Mouse (Mus musculus) embryonic facial prominence, embryonic 13.5 days (tissue): ENCODE data around the gene Ophn1. TPM values are rescaled to one million over a fixed set of nuclear protein-coding genes. Genes with fewer than 3 reads are reported as not detected.

Source experiments
- ATAC-seq: fragments of 200-750 bp; cut with Nextera tagmentation; 2 replicates; pipeline ENCODE4 v1.8.0; 2017; ENCODE audit warnings: low read depth; ENCODE audit not compliant: insufficient number of reproducible peaks, insufficient read depth, low FRiP score, low TSS enrichment
- H3K27ac ChIP-seq: fragments of 300-500 bp; sonication (generic); 2 replicates; pipeline ENCODE4 v1.5.1; 2015; ENCODE audit warnings: moderate library complexity, mild to moderate bottlenecking, inconsistent platforms
- H3K27me3 ChIP-seq: fragments of 300-500 bp; sonication (generic); 2 replicates; pipeline ENCODE4 v1.6.1; 2015; ENCODE audit warnings: mild to moderate bottlenecking, inconsistent platforms
- H3K36me3 ChIP-seq: fragments of 300-500 bp; sonication (generic); 2 replicates; pipeline ENCODE4 v1.6.1; 2015; ENCODE audit warnings: mild to moderate bottlenecking, inconsistent platforms
- H3K4me1 ChIP-seq: fragments of 300-500 bp; sonication (generic); 2 replicates; pipeline ENCODE4 v1.6.1; 2015; ENCODE audit warnings: inconsistent platforms
- H3K4me2 ChIP-seq: fragments of 300-500 bp; sonication (generic); 2 replicates; pipeline ENCODE4 v1.6.1; 2015; ENCODE audit warnings: moderate library complexity, mild to moderate bottlenecking, inconsistent platforms
- H3K4me3 ChIP-seq: fragments of 300-500 bp; sonication (generic); 2 replicates; pipeline ENCODE4 v1.5.1; 2015; ENCODE audit warnings: mild to moderate bottlenecking, inconsistent platforms
- H3K9ac ChIP-seq: fragments of 300-500 bp; sonication (generic); 2 replicates; pipeline ENCODE4 v1.6.1; 2015; ENCODE audit warnings: mild to moderate bottlenecking, inconsistent platforms
- H3K9me3 ChIP-seq: fragments of 300-500 bp; sonication (generic); 2 replicates; pipeline ENCODE4 v1.6.1; 2016; ENCODE audit warnings: inconsistent platforms
- WGBS: fragments of 180-500 bp; shearing (Covaris S2); methylation state at CpG from one replicate; pipeline ENCODE4 v1.1.7; 2015; ENCODE audit warnings: mixed read lengths; 5-methylcytosine and 5-hydroxymethylcytosine counted together
- polyA plus RNA-seq: library from polyadenylated mRNA; unstranded; fragments of >200 nt; fragmentation: Nextera tagmentation; extraction: Ambion mirVana; gene quantifications from 2 replicates; pipeline ENCODE4 v1.2.1, GENCODE M21; 2015

Gene Ophn1
- polyA plus RNA-seq: 21.1 and 21.8 TPM in 2 replicates

GRCm38 (mm10) chrX:98890406-98891116, at the start of gene Ophn1:
Ophn1 (minus strand) TSS chrX:98891025.
- peak within 1 kb of the TSS; percentile 57 for H3K4me3 ChIP-seq
- no peaks in the 10 kb centered on the region for H3K36me3 ChIP-seq
- ATAC-seq: peak; percentile 87
- H3K27ac ChIP-seq: peak within 1 kb of the TSS; percentile 84
- peak within 1 kb of the TSS; percentile 59 for H3K4me2 ChIP-seq
- peak within 1 kb of the TSS; percentile 67 for H3K9ac ChIP-seq
- peaks cover 6% of the 10 kb centered on the region; the same call in 1 of the 2 replicates for H3K4me1 ChIP-seq
- WGBS: 18% methylated on average over 43 of the region's 48 CpGs
- H3K9me3 ChIP-seq: no peaks in the 10 kb centered on the region
- peaks cover 26% of the 10 kb centered on the region; the same call in 1 of the 2 replicates for H3K27me3 ChIP-seq

DNA sequence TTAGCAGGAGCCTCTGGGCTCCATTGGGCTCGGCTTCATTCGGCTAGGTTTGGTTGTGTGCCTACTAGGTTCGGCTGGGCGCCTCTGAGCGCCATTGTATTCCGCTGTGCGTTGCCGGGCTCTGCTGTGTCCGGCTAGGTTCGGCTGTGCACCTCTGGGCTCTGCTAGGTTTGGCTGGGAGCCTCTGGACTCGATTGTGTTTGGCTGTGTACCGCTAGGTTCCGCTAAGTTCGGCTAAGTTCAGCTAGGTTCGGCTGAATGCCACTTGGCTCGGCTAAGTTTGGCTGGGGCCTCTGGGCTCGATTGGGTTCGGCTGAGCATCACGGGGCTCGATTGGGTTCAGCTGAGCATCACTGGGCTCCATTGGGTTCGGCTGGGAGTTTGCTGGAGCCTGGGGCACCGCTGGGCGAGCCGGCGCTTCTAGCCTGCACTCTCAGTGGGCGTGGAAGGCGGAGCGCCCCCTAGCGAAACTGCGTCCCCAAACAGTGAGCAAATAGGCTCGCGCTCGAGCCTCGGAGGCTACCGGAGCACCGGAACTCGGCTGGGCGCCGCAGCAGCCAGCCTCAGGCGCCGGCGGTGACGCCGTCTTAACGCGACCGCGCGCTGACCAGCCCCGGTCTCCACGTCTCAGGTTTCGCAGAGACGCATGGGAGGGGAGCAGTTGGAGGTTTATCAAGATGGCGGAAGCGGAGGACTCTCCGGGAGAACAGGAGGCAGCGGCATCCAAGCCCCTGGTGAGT, 46.9 kb upstream of the Ophn1 start:
- H3K36me3 ChIP-seq: no peaks in the 10 kb centered on the region
- H3K27me3 ChIP-seq: peaks cover 5% of the 10 kb centered on the region; the same call in 1 of the 2 replicates
- peaks cover 8% of the 10 kb centered on the region for H3K4me1 ChIP-seq
- H3K9ac ChIP-seq: peak overlapping the region; percentile 80
- H3K9me3 ChIP-seq: no peaks in the 10 kb centered on the region
- H3K4me3 ChIP-seq: peak overlapping the region; percentile 62
- H3K4me2 ChIP-seq: peak overlapping the region; percentile 57
- 28% methylated on average over 57 of the region's 57 CpGs for WGBS
- peak overlapping the region; percentile 97 for H3K27ac ChIP-seq
- peak; percentile 87 for ATAC-seq

GRCm38 (mm10) chrX:98936707-98937554, 46.1 kb upstream of the Ophn1 start:
- Histone ChIP-seq H3K27ac (peak overlapping the region; percentile 97), H3K36me3 (no peaks in the 10 kb centered on the region), H3K9me3 (no peaks in the 10 kb centered on the region), H3K27me3 (peaks cover 5% of the 10 kb centered on the region; the same call in 1 of the 2 replicates), H3K4me3 (peak overlapping the region; percentile 62), H3K4me1 (peaks cover 8% of the 10 kb centered on the region), H3K4me2 (peak overlapping the region; percentile 56), H3K9ac (peak overlapping the region; percentile 80)
- WGBS: 20% methylated on average over 66 of the region's 66 CpGs
- peak; percentile 94 for ATAC-seq

- no peaks in the 10 kb centered on the region for H3K9me3 ChIP-seq
- H3K9ac ChIP-seq: peak within 1 kb of the TSS; percentile 80
- peak within 1 kb of the TSS; percentile 62 for H3K4me3 ChIP-seq
- peaks cover 8% of the 10 kb centered on the region for H3K4me1 ChIP-seq
- H3K36me3 ChIP-seq: no peaks in the 10 kb centered on the region
- ATAC-seq: no peak
- peak within 1 kb of the TSS; percentile 97 for H3K27ac ChIP-seq
- WGBS: 56% methylated on average over 3 of the region's 3 CpGs
- H3K27me3 ChIP-seq: peaks cover 5% of the 10 kb centered on the region; the same call in 1 of the 2 replicates
- H3K4me2 ChIP-seq: peak within 1 kb of the TSS; percentile 56
Observed at GRCm38 (mm10) chrX:98936101-98936500, 45.3 kb upstream of the Ophn1 start, which contains the start of gene Yipf6. Yipf6 (plus strand) TSS chrX:98936316.

DNA sequence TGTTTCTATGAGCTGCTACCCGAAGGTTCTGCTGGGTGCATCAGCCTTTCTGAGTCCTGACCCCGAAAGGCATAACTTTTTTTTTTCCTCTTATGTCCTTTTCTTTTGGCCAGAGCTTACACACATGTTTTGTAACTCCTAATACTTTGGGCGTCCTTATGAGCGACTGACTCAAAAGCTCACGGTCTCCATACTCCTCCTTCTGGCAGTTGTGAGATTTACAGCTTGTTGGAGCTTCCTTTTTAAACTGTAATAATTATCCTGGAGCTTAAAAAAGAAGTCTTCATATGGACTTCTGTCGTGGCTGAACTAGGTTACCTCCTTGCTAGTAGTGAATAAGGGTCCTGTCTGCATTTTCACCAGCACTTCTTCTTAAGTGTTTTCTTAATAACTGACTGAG, 28.6 kb upstream of the Ophn1 start:
- Histone ChIP-seq H3K4me3 (no peak overlapping the region), H3K27ac (no peak overlapping the region), H3K36me3 (no peaks in the 10 kb centered on the region), H3K4me2 (no peak overlapping the region), H3K27me3 (peaks cover 8% of the 10 kb centered on the region; the same call in 1 of the 2 replicates), H3K9ac (no peak overlapping the region), H3K9me3 (no peaks in the 10 kb centered on the region), H3K4me1 (no peaks in the 10 kb centered on the region)
- WGBS: 22% methylated on average over 6 of the region's 6 CpGs
- ATAC-seq: no peak

GRCm38 (mm10) chrX:98908910-98909309, 18.1 kb upstream of the Ophn1 start:
- Histone ChIP-seq H3K36me3 (no peaks in the 10 kb centered on the region), H3K9me3 (no peaks in the 10 kb centered on the region), H3K27ac (no peak overlapping the region), H3K4me1 (no peaks in the 10 kb centered on the region), H3K9ac (no peak overlapping the region), H3K4me3 (no peak overlapping the region), H3K27me3 (peaks cover 5% of the 10 kb centered on the region; the same call in 1 of the 2 replicates), H3K4me2 (no peak overlapping the region)
- no peak for ATAC-seq
- WGBS: 44% methylated on average over 1 of the region's 1 CpGs

DNA sequence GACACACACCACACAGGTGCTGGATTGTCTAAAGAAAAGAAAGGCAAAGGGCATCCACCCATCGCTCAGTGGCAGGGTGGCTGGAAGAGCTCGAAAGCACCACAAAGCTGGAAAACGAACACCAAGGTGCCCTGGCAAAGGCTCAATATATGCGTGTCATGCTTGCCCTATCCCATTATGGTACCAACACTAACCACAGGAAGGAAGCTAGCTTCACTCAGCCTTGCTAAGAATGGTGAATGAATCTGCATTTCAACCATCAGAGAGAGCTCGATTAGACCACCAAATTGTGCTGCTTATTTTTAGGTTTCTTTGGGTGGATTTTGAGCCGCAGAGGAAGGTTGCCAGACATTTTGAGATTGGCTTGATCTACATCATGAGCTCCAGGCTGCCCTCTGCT, 13.4 kb upstream of the Ophn1 start:
- Histone ChIP-seq H3K27me3 (peaks cover 5% of the 10 kb centered on the region; the same call in 1 of the 2 replicates), H3K4me3 (no peak overlapping the region), H3K4me2 (no peak overlapping the region), H3K9ac (no peak overlapping the region), H3K27ac (no peak overlapping the region), H3K9me3 (no peaks in the 10 kb centered on the region), H3K36me3 (no peaks in the 10 kb centered on the region), H3K4me1 (no peaks in the 10 kb centered on the region)
- WGBS: 81% methylated on average over 6 of the region's 6 CpGs
- no peak for ATAC-seq

GRCm38 (mm10) chrX:98898307-98898706, 7.5 kb upstream of the Ophn1 start:
- ATAC-seq: no peak
- Histone ChIP-seq H3K27me3 (no peaks in the 10 kb centered on the region), H3K9ac (no peak overlapping the region), H3K9me3 (no peaks in the 10 kb centered on the region), H3K27ac (no peak overlapping the region), H3K4me1 (no peaks in the 10 kb centered on the region), H3K4me2 (no peak overlapping the region), H3K36me3 (no peaks in the 10 kb centered on the region), H3K4me3 (no peak overlapping the region)
- WGBS: 81% methylated on average over 3 of the region's 3 CpGs

- ATAC-seq: no peak
- H3K4me2 ChIP-seq: peak overlapping the region; percentile 59
- no peaks in the 10 kb centered on the region for H3K36me3 ChIP-seq
- peaks cover 6% of the 10 kb centered on the region; the same call in 1 of the 2 replicates for H3K4me1 ChIP-seq
- H3K9ac ChIP-seq: peak overlapping the region; percentile 67
- peak overlapping the region; percentile 84 for H3K27ac ChIP-seq
- peak overlapping the region; percentile 57 for H3K4me3 ChIP-seq
- no peaks in the 10 kb centered on the region for H3K9me3 ChIP-seq
- H3K27me3 ChIP-seq: peaks cover 28% of the 10 kb centered on the region; the same call in 1 of the 2 replicates
- WGBS: 16% methylated on average over 14 of the region's 14 CpGs
Observed at GRCm38 (mm10) chrX:98890072-98890405, 786 bp downstream of the Ophn1 start.

DNA sequence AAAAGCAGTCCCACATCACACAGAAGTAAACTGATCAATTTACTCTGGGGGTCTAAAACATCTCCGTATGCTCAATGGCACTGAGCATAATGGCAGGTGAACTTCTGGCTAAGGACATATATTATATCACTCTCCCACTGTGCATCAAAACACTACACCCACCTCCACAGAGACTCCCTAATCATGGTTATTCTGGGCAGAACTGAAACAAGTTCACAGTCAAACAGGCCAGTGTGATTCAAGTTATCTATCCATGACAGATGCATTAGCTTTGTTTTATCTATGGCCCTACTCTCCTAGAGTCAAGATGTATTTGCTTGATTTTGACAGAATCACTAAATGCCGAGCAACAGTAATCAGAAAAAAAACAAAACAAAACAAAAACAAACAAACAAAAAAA, 8.8 kb downstream of the Ophn1 start:
- 88% methylated on average over 2 of the region's 2 CpGs for WGBS
- Histone ChIP-seq H3K9ac (no peak overlapping the region), H3K9me3 (no peaks in the 10 kb centered on the region), H3K4me3 (no peak overlapping the region), H3K27ac (no peak overlapping the region), H3K4me2 (no peak overlapping the region), H3K27me3 (peaks cover 21% of the 10 kb centered on the region), H3K36me3 (no peaks in the 10 kb centered on the region), H3K4me1 (no peaks in the 10 kb centered on the region)
- no peak for ATAC-seq

DNA sequence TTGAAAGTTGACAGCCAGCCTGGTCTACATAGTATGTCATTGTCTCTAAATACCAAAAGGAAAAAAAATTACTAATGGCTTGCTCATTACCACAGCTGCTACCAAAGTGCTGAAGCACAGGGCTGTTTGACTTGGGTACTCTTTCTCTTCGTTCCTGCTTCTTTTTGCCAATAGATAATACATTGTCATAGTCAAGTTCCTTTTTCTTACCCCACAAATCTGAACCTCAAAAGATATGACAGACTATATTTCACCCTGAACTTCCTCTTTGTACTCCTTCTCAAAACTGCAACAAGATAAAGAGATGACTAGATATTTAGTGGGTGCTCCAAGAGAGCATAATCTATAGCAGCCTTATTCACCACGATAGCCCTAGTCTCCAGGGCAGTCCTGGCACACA, 9.7 kb downstream of the Ophn1 start:
- Histone ChIP-seq H3K27me3 (peaks cover 17% of the 10 kb centered on the region), H3K4me3 (no peak overlapping the region), H3K27ac (no peak overlapping the region), H3K9ac (no peak overlapping the region), H3K36me3 (no peaks in the 10 kb centered on the region), H3K4me1 (no peaks in the 10 kb centered on the region), H3K9me3 (no peaks in the 10 kb centered on the region), H3K4me2 (no peak overlapping the region)
- 88% methylated on average over 2 of the region's 2 CpGs for WGBS
- ATAC-seq: no peak
